Mouse (Mus musculus) spleen, embryonic (tissue): ENCODE data around the gene Zfp944.
"Not testable (repeated sequence)": the region's sequence is repeated elsewhere in the genome, so short reads cannot be mapped to it uniquely, and the experiment has no call there.

Experiments
- CTCF ChIA-PET: fragments of 350-600 bp; sonication (Branson Sonifier 250); formaldehyde crosslinking; loops from one replicate; lab custom pipeline; 2022; lab: Charles Lee

Gene Zfp944

GRCm38 (mm10) chr17:22361101-22361781, at the start of gene Zfp944, which contains the start of gene Zfp758:
Gene Zfp944 (minus strand): TSS chr17:22361400.
Gene Zfp758 (plus strand): TSS chr17:22361453.
- CTCF ChIA-PET = interaction anchor here (0.5 kb wide), 1 partner anchor 59 kb away, joined by 3 read pairs; no protein-coding TSS in a partner anchor

GRCm38 (mm10) chr17:22410756-22411155, 49.6 kb upstream of the Zfp944 start:
- CTCF ChIA-PET = interaction anchor here (0.8 kb wide), 1 partner anchor 63 kb away, joined by 3 read pairs; no protein-coding TSS in a partner anchor

- CTCF ChIA-PET = no interaction called here
Measured at GRCm38 (mm10) chr17:22363895-22364294, 2.7 kb upstream of the Zfp944 start.

- CTCF ChIA-PET = no interaction called here
Measured at GRCm38 (mm10) chr17:22360572-22360971, 628 bp downstream of the Zfp944 start.

- CTCF ChIA-PET = no interaction called here
Measured at GRCm38 (mm10) chr17:22352794-22353193, 8.4 kb downstream of the Zfp944 start.

GRCm38 (mm10) chr17:22315247-22315646, 46.0 kb downstream of the Zfp944 start:
- CTCF ChIA-PET = not testable (repeated sequence)

- CTCF ChIA-PET = interaction anchor here (0.6 kb wide), 1 partner anchor 73 kb away, joined by 4 read pairs; no protein-coding TSS in a partner anchor
Measured at GRCm38 (mm10) chr17:22314730-22315226, 46.4 kb downstream of the Zfp944 start, which contains the start of gene CT030661.1. Gene CT030661.1 (minus strand): TSS chr17:22314837.

- CTCF ChIA-PET = interaction anchor here (0.6 kb wide), 1 partner anchor 73 kb away, joined by 4 read pairs; no protein-coding TSS in a partner anchor
Measured at GRCm38 (mm10) chr17:22314219-22314618, 47.0 kb downstream of the Zfp944 start.
